ENCODE assay signal across 9 mouse cellular contexts in genomic region chr10:69307067-69307466, GRCm38 (mm10). TPM values are rescaled to one million over a fixed set of nuclear protein-coding genes. Genes with fewer than 3 reads are reported as not detected.
A peak's percentile ranks its signal among the peaks of the same experiment; 100 is the strongest.
DNase-seq lines count a peak whose midpoint lies in the region; ATAC-seq and TF ChIP-seq lines count a peak whose summit lies in the region.
"Had no signal": no experiment of that assay in that cellular context is flagged by ENCODE, and none has a peak within 500 bp of the region (broad histone marks: within the 10 kb centered on the region; RNA-seq: fewer than 3 reads in every experiment).

No protein-coding gene starts in this region.

- no peaks in the 10 kb centered on the region for H3K4me1 ChIP-seq in forebrain, embryonic 11.5 days (replicated peaks; ENCODE audit: control insufficient read depth, insufficient read depth, low read length)
- 0 out of 2 replicates have a peak, but pooled peaks cover 4% of the 10 kb centered on the region for H3K4me1 ChIP-seq in forebrain, embryonic 12.5 days
- H3K4me1 ChIP-seq in embryonic facial prominence, embryonic 10.5 days: peaks cover 12% of the 10 kb centered on the region
- H3K4me1 ChIP-seq in hindbrain, postnatal 0 days (ENCODE audit: insufficient read depth, low read length): no peaks in the 10 kb centered on the region
- H3K4me1 ChIP-seq in midbrain, embryonic 13.5 days (replicated peaks): no peaks in the 10 kb centered on the region

- H3K36me3 ChIP-seq in forebrain, embryonic 11.5 days (ENCODE audit: control insufficient read depth, insufficient read depth, low read length): no peaks in the 10 kb centered on the region
- H3K36me3 ChIP-seq in forebrain, embryonic 12.5 days (replicated peaks): no peaks in the 10 kb centered on the region
- no peaks in the 10 kb centered on the region for H3K36me3 ChIP-seq in embryonic facial prominence, embryonic 10.5 days (replicated peaks)
- H3K36me3 ChIP-seq in hindbrain, postnatal 0 days (ENCODE audit: insufficient read depth, low read length): no peaks in the 10 kb centered on the region
- no peaks in the 10 kb centered on the region for H3K36me3 ChIP-seq in midbrain, embryonic 13.5 days
- H3K36me3 ChIP-seq: limb, embryonic 12.5 days had no signal

- peak; percentile 85 for TF ChIP-seq CTCF in hindbrain, postnatal 0 days (IDR thresholded peaks at IDR 0.05; ENCODE audit: low read depth)
- peak; percentile 91 for TF ChIP-seq CTCF in left cerebral cortex, adult 2 months (IDR thresholded peaks at IDR 0.05)

- no peak overlapping the region for H3K4me3 ChIP-seq in forebrain, embryonic 11.5 days (ENCODE audit: low read depth, low read length)
- no peak overlapping the region for H3K4me3 ChIP-seq in forebrain, embryonic 12.5 days (replicated peaks)
- H3K4me3 ChIP-seq in embryonic facial prominence, embryonic 10.5 days: no peak overlapping the region
- no peak overlapping the region for H3K4me3 ChIP-seq in hindbrain, postnatal 0 days (ENCODE audit: low read length)
- H3K4me3 ChIP-seq in left cerebral cortex, adult 2 months: no peak overlapping the region
- H3K4me3 ChIP-seq in midbrain, embryonic 13.5 days (replicated peaks): no peak overlapping the region
- H3K4me3 ChIP-seq: limb, embryonic 12.5 days had no signal

- H3K27ac ChIP-seq in forebrain, embryonic 11.5 days (ENCODE audit: low read depth, low read length): no peak overlapping the region
- H3K27ac ChIP-seq in forebrain, embryonic 12.5 days: no peak overlapping the region
- no peak overlapping the region for H3K27ac ChIP-seq in embryonic facial prominence, embryonic 10.5 days (replicated peaks)
- H3K27ac ChIP-seq in hindbrain, postnatal 0 days: no peak overlapping the region
- H3K27ac ChIP-seq in left cerebral cortex, adult 2 months: no peak overlapping the region
- no peak overlapping the region for H3K27ac ChIP-seq in midbrain, embryonic 13.5 days
- H3K27ac ChIP-seq: limb, embryonic 12.5 days had no signal

- peak; percentile 77 for DNase-seq in forebrain, embryonic 11.5 days (ENCODE audit: low spot score)
- peak; percentile 54 to 59 for DNase-seq in adrenal gland, adult 18-20 months (ENCODE audit: low spot score in 2 of 2)
- peak; percentile 70 for DNase-seq in embryonic facial prominence, embryonic 10.5 days (ENCODE audit: low spot score)
- peak; percentile 79 for DNase-seq in hindbrain, postnatal 0 days (ENCODE audit: low spot score)
- DNase-seq in left cerebral cortex, adult 2 months (ENCODE audit: extremely low spot score in 1 of 2, low spot score in 2 of 2): peak; percentile 44 to 61
- peak; percentile 37 to 54 for DNase-seq in spleen, postnatal 36 days (ENCODE audit: low spot score in 2 of 2)

- no peaks in the 10 kb centered on the region for H3K9me3 ChIP-seq in forebrain, embryonic 11.5 days (ENCODE audit: control insufficient read depth, low read length)
- no peaks in the 10 kb centered on the region for H3K9me3 ChIP-seq in forebrain, embryonic 12.5 days
- H3K9me3 ChIP-seq in embryonic facial prominence, embryonic 10.5 days: no peaks in the 10 kb centered on the region
- no peaks in the 10 kb centered on the region for H3K9me3 ChIP-seq in hindbrain, postnatal 0 days (ENCODE audit: low read length)
- H3K9me3 ChIP-seq in midbrain, embryonic 13.5 days: no peaks in the 10 kb centered on the region
- H3K9me3 ChIP-seq: limb, embryonic 12.5 days had no signal

- no peaks in the 10 kb centered on the region for H3K27me3 ChIP-seq in forebrain, embryonic 11.5 days (ENCODE audit: control insufficient read depth, insufficient read depth, low read length)
- no peaks in the 10 kb centered on the region for H3K27me3 ChIP-seq in forebrain, embryonic 12.5 days
- no peaks in the 10 kb centered on the region for H3K27me3 ChIP-seq in embryonic facial prominence, embryonic 10.5 days (replicated peaks; ENCODE audit: low read depth, poor library complexity, severe bottlenecking)
- no peaks in the 10 kb centered on the region for H3K27me3 ChIP-seq in hindbrain, postnatal 0 days (ENCODE audit: insufficient read depth, low read length)
- no peaks in the 10 kb centered on the region for H3K27me3 ChIP-seq in midbrain, embryonic 13.5 days
- H3K27me3 ChIP-seq: limb, embryonic 12.5 days had no signal

- H3K4me2 ChIP-seq in forebrain, embryonic 11.5 days (ENCODE audit: low read depth, low read length, severe bottlenecking): no peak overlapping the region
- no peak overlapping the region for H3K4me2 ChIP-seq in forebrain, embryonic 12.5 days
- H3K4me2 ChIP-seq in hindbrain, postnatal 0 days (ENCODE audit: low read depth, low read length): no peak overlapping the region
- H3K4me2 ChIP-seq in midbrain, embryonic 13.5 days (replicated peaks): no peak overlapping the region
- H3K4me2 ChIP-seq: limb, embryonic 12.5 days had no signal

- ATAC-seq in forebrain, embryonic 11.5 days (replicated peaks; ENCODE audit: low FRiP score): no peak
- no peak for ATAC-seq in forebrain, embryonic 12.5 days (ENCODE audit: low FRiP score)
- no peak for ATAC-seq in hindbrain, postnatal 0 days
- ATAC-seq in midbrain, embryonic 13.5 days: peak; percentile 40; the same call in 1 of the 2 replicates

- 43% methylated on average over 5 of the region's 5 CpGs for WGBS in forebrain, embryonic 11.5 days
- 42% methylated on average over 5 of the region's 5 CpGs for WGBS in forebrain, embryonic 12.5 days
- 42% methylated on average over 5 of the region's 5 CpGs for WGBS in embryonic facial prominence, embryonic 10.5 days
- 45% methylated on average over 5 of the region's 5 CpGs for WGBS in hindbrain, postnatal 0 days
- WGBS in midbrain, embryonic 13.5 days: 43% methylated on average over 5 of the region's 5 CpGs

- H3K9ac ChIP-seq in forebrain, embryonic 11.5 days (ENCODE audit: low read length): no peak overlapping the region
- no peak overlapping the region for H3K9ac ChIP-seq in forebrain, embryonic 12.5 days
- H3K9ac ChIP-seq in hindbrain, postnatal 0 days (replicated peaks; ENCODE audit: low read length): no peak overlapping the region
- H3K9ac ChIP-seq in midbrain, embryonic 13.5 days (replicated peaks): no peak overlapping the region
- H3K9ac ChIP-seq: limb, embryonic 12.5 days had no signal

- intact Hi-C loops in left cerebral cortex, adult 2 months (cut with DNase I): loop anchor here (1.0 to 5.0 kb wide), 2 partner anchors 121 to 405 kb away; no protein-coding TSS in a partner anchor

RNA-seq across cellular contexts. Expression of gene Cdk1, which starts 45.7 kb away (rescaled TPM):
- 446 and 479 TPM in 2 replicates for polyA plus RNA-seq in forebrain, embryonic 11.5 days (2014; fragmentation: Nextera tagmentation; extraction: Ambion mirVana)
- polyA plus RNA-seq in forebrain, embryonic 12.5 days (2016; fragmentation: Nextera tagmentation; extraction: Ambion mirVana): 380 and 382 TPM in 2 replicates
- total RNA-seq in adrenal gland, adult 18-20 months (2021): 1 to 10 TPM; 3.0 to 4.3 TPM
- polyA plus RNA-seq in embryonic facial prominence, embryonic 10.5 days (2016; fragmentation: Nextera tagmentation; extraction: Ambion mirVana): 534 and 541 TPM in 2 replicates
- total RNA-seq in hindbrain, postnatal 0 days (2014; rRNA removed): 28.1 and 44.3 TPM in 2 replicates
- 59.6 and 74.2 TPM in 2 replicates for polyA plus RNA-seq in hindbrain, postnatal 0 days (2015; fragmentation: Nextera tagmentation; extraction: Ambion mirVana)
- total RNA-seq in left cerebral cortex, adult 2 months (2021): under 1 TPM; 0.36 to 0.40 TPM
- polyA plus RNA-seq in midbrain, embryonic 13.5 days (2015; fragmentation: Nextera tagmentation; extraction: Ambion mirVana): 149 and 181 TPM in 2 replicates
